Mouse (Mus musculus) liver (tissue): ENCODE results near the gene Tpte.

Experiments used
- DNase-seq: peaks from one replicate; pipeline ENCODE4 v3.0.0-alpha.2; 2020; ENCODE audit warnings: mixed read lengths

Gene Tpte

DNA sequence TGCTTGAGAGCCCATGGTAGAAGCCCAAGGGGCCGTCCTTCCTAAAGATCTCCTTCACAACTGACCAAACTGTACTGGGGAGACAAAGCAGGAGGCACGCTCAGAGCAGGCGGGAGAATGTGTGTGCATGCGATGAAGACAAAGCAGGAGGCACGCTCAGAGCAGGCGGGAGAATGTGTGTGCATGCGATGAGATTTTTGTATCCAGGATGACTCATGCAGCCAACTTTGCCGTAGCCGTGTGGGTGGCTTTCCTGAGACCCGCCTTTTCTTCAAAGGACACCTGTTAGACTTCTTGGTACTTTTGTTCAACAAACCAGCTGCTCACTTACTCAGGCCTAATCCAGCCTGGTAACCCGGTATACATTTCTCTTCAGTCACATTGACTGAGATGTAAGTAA lies 97.7 kb downstream of the Tpte start:
- no peak for DNase-seq

DNA sequence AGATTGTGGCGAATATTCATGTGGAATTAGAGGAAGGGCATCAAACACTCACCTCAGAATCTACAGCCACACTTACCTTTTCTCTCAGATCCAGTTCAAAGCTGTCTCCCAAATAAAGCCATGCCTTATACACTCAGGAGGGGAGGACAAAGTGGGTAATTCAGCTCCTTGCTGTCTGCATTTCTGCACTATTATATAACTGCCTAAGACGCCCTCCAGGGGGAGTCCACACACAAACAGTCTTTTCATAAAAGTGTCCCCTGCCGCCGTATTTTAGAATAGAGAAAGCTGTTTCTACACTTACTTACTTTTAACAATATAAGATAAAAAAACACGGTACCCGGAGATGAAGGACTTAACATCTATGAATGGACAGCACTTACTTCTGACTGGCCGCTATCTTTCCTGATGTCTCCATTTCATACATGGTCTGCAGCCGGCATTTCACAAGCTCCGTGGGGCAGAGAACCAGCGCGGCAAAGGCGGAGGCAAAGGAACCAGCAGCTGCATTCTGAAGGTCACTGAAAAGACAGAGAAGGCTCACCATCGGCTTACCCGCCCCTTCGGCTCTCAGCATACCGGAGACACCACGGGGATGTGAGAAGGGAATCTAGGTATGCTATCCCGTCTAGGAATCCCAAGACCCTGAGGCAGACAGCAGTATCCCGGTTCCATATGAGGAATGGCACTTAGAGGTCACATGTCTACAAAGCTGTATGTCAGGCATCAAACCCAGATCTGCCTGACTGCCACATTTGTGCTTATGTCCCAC lies 99.8 kb downstream of the Tpte start:
- no peak for DNase-seq

DNA sequence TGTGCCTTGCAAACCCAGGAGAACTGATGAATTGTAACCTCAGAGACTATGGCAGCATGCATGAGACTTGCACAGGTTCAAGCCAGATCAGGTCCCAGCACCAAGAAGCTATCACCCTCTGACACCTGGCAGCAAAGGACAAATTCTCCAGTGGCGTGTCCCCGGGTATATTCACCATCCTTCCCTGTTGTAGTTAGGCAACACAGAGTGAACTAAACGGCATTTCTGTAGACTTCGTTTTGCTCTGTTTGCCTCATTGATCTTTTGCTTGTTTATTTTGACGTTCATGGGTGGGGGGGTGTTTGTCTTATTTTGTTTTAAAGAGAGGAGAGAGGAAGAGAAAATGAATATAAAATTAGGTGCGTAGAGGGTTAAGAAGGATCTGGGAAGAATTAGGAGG lies 101.9 kb downstream of the Tpte start:
- no peak for DNase-seq

DNA sequence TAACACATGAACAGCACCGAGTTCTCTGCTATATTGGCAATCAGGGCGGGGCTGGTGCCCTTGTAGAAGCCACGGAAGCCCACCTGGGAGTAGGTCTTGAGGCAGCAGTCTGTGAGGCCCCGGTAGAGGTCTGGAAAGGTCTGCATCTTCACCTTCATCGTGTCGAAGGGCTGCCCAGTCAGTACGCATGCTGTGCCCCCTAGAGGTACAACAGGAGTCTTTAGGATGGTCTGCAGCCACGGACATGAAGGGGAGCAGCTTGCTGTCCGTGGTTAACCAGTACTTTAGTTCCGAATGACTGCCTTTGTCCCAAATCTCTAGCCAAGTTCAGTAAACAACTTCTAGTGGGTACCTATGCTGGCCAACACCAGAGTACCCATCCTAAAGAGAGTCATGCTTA lies 106.6 kb downstream of the Tpte start:
- DNase-seq: no peak

DNA sequence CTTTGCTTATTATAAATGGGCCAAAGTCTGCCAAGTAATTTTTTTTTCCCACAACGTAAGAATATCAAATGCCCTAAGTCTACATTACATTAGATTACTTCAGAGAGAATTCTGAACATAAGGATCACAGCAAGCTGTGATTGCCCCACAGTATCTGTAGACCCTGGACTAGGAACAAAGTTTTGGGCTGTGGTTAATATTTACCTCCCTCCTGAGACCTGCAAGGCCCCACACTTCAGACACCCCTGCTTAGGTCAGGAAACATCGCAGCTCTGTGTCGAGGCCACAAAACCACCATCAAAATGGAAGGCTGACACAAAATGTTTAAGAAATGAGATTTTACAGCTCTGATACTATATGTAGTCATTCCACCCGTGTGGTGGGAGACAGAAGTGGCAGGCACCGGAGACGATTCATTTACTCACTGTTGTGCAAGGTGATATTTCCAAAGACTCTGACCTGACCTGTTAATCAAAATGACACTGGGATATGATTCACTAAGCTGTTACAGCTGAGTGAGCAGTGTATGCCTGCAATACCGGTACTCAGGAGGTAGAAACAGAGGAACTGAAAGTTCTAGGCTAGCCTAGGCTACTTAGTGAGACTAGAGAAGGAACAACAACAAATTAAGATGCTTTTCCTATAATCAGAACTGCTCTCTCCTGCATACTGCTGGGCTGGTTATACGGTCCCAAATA lies 107.7 kb downstream of the Tpte start:
- no peak for DNase-seq

DNA sequence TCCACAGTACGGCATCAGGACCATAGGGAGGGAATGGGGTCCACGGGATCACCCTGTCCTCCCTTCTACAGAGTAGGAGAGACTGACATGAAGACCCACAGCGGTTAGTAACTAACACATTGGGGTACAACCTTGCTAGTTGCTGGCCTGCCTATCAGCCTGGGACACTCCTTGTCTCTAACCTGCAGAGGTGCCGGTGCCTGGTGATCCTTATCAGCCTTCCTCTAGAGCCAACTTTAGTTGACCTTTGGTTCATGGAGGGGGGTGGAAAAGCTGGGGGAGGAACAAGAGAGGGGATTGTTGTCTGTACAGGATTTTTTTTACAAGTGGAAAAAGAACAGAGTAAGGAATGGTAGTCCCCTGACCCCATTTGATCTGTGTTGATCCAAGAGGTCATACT lies 111.2 kb downstream of the Tpte start:
- DNase-seq: peak; percentile 27

DNA sequence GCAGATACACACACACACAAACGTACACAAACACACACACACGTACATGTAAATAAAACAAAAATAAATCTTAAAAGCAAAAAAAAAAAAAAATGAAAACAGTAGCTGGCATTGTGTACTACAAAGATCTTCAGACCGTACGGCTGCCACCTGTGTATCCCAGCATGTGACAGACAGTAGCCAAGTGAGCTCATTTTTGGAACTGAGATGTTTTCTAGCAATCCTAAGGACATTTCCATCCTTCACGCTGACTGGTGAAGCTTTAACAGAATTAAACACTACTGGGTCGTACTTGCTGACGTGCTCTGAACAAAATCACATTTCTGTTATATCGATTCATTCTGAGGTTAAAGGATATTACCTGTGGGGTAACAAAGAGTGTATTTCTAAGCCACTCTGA lies 112.0 kb downstream of the Tpte start:
- no peak for DNase-seq

DNA sequence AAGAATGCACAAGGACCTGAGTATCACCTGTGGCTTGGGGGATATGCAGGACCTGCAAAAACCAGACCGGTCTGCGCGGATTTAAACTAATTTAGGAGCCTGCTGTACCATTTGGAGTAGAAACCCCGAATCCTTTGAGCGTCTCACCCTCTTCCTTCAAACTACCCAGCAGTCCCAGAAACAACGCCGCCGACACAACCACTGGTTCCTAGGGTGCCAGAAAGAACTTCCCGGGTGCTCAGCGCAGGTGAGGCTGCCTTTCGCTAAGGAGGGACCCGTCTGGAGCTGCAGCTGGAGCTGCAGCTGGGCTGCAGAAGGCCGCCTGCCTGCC lies 114.5 kb downstream of the Tpte start:
- DNase-seq: no peak

DNA sequence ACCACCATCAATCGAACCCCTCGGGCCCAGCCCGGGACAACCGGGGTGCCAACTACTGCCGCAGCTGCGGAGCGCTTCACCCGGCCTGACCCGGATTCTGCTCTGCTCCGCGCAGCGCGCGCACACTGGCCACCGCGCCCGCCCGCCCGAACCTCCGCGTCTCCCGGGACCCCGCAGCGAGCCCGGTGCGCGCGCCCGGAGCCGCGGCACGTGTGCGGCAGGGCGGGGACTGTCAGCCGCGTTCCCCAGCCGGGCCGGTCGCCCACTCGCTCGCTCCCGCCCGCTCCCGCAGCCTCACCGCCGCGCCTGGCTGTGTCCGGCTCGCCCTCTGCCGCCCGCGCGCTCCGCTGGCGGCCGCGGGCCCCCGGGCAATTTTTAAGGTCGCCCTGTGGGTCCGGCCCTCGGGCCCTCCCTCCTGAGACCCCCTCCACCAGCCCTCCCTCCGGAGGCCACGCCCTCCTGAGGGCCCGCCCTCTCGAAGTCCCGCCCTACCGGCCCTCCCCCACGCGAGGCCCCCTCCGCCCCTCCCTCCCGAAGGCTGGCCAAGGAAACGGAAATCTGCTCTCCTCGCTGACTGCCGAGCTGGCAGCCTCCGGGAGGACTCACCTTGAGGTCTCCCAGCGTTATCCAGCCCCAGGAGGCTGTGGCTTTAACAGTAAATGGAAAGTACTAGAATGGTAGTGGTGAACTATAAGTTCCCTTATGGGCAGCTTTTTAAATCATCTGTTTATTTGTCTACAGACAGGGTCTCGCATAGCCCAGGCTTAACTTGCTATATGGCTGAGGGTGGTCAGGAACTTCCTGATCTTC lies 115.1 kb downstream of the Tpte start, which contains the start of gene Slc25a15:
Gene Slc25a15 (minus strand): TSS at position 456 of the 810 bp plus-strand sequence.
- DNase-seq: peak; percentile 92

DNA sequence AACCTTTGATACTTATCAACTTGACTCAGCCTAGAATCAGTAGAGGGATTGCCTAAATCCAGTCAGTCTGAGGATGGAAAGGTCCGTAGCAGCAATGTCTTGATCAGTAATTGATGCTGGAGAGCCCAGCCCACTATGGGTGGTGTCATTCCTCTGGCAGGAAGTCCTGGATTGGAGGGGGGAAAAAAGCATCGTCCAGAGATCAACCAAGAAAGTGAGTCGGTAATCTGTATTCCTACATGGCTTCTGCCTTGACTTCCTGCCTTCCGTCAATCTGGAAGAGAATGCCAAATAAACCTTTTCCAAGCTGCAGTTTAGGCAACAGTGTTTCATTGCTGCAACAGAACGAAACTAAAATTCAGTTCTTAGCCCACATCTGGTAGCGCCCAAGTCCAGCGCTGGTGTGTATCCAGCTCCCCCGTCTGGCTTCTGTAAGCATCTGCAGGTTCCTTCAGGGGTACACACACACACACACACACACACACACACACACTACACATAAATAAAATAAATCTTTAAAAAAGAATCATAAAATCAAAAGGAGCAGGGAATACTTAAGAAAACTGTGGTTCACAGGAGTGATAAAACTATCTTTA lies 116.1 kb downstream of the Tpte start:
- DNase-seq: no peak

DNA sequence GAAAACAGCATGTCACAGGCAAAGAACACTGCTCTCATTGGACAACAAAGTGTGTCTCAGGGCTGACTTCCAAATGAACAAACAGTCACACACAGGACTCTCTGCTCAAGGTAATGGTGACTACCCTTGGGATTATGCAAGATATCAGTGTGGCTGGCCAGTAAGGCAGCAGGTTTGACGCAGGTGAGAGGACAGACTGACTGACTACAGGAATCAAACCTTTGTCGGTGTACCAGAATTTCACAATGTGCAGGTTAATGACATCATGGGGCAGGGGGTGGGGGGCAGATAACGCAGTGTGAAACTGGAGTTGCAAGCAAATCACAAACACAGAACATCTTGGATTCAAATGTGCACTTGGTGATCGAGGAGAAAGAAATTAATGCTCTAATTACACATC lies 117.4 kb downstream of the Tpte start:
- DNase-seq: no peak

DNA sequence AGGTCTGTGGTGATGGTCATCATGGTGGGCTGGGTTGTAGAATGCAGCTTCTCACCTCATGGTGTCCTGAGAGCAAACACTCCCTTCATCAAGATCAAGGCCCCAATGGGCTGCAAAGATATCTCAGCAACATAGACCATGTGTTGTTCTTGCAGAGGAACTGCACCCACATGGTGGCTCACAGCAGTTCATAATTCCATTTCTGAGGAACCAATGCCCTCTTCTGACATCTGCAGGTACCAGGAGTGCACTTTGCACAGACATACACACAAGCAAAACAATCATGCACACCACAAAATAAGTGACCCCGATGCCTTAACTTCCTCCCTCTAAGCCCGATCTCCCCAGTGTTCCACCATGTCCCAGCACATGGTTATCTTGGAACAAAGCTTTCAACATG lies 120.0 kb downstream of the Tpte start:
- no peak for DNase-seq

DNA sequence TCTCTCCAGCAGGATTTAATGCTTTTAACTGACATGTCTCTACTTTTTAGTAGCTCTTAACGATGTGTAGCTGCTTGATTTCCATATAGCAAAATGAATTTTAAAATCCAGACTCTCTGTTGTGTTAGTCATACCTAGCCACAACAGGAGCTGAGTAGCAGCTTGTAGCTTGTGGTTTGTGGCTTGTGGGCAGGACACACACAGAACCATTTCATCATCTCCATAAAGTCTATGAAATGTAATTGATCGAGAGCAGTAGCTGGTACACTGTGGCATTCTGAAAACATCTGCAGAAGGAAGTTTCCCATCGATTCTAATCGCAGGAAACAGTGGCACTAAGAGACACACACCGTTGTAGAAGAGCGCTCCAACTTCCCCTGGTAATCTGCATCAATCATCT lies 122.5 kb downstream of the Tpte start:
- no peak for DNase-seq

DNA sequence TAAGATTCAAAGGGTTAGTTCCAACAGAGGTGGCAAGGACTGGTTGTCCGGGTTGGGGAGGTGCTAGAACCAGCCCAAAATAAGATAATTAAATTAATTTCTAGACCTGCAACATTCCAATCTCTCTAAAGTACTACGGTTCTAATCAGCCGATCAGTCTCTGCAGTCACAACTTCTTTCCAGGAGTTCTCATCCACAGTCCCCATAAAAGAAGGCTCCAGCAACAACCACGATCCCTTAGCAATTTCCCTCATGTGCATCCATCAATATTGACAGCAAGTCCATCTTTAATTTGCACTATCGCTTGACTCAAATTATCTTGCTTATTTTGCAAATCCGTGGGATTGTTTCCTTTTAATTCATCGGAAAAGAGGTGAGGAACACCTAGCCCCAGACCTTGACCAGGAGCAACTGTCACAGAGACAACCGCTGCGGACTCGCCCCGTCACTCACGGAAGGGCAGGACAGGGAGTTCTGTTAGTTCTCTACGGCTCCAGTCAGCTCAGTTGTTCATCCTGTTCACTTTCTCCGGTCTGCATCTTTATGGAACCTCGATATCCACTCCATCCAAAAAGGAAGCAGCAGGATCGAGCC lies 127.5 kb downstream of the Tpte start:
- DNase-seq: no peak

DNA sequence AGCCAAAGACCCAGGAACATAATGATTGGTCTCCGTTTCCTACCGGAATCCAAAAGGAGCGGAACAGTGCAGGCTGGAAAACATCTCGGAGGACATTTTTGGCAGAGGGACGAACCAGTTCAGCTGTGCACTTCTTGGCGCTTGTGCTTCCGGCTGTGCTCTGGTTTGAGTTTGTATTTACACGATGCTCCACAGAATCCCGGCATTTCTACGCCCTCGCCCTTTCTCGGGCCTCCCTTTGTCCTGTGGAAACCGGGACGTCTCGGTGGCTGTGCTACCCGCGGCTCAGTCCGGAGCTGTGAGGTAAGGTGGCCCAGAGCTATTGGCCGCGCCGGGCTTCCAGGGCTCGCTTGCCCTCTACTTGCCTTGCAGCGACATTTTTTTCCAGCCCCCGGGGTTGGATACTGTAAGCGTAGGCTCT lies 128.1 kb downstream of the Tpte start, which contains the start of gene Mrps31:
Gene Mrps31 (plus strand): TSS at position 80 of the 421 bp plus-strand sequence.
- peak; percentile 79 for DNase-seq

DNA sequence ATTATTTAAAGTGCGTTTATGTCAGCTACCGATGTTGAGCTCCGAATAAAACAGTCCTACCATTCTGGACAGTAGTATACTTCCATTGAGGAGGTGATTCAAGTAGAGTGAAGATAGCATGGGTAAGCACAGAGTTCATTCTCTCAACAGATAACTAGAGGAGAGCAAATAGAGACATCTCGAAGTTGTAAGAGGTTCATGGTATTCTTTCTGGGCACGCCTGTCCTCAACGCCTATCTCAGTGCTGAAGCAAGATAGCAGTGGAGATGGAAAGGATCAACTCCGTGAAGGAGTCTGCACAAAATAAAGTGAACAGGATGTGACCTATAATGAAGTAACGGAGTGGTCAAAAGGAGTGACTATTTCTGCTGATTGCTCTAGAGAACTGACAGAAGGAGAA lies 128.7 kb downstream of the Tpte start:
- peak; percentile 20 for DNase-seq
